Mouse (Mus musculus): ENCODE results near the gene Osbp2. TPM values are rescaled to one million over a fixed set of nuclear protein-coding genes. Genes with fewer than 3 reads are reported as not detected.

Gene Osbp2
- total RNA-seq, 2 experiments from 2014 or later, result not detected

DNA sequence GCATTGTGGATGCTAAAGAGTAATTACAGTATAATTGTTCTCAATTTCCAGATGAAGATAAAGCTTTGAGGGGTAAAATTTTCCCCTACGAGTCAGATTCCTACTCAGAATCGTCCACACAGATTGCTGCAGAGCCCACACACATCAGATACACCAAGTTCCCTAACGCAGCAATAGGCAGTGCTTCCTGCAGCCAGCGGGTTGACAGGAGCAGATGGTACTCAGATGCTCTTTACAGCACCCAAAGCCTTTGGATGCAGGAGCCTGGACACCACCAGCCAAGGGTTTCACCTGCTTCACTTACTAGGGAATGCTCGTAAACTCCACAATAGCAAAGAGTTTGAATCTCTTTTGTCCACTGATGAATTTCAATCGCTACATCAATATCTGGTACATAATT is 12.7 kb upstream of the Osbp2 start:
- ATAC-seq (replicated peaks; ENCODE audit: low FRiP score, low TSS enrichment, poor library complexity, severe bottlenecking), result no peak

DNA sequence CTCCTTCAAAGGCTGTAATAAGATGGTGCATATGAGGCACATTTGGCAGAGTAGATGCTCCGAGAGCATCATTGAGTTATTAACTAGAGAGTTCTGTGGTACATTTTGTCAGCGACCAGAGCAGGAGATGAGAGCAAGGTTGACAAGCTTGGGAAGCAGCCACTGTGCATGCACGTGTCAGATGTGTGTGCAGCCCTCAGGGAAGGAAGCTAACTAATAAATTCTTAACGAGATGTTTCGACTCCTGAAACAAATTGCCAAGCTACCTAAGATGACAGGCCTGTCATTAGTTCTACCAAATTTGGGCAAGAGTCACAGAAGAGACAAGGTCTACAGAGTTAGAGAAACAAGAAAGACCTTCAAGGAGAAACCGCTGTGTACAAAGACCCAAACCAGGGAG is 640 bp upstream of the Osbp2 start:
- peak; percentile 11; the same call in 1 of the 2 replicates for ATAC-seq (replicated peaks; ENCODE audit: low FRiP score, low TSS enrichment, poor library complexity, severe bottlenecking)

DNA sequence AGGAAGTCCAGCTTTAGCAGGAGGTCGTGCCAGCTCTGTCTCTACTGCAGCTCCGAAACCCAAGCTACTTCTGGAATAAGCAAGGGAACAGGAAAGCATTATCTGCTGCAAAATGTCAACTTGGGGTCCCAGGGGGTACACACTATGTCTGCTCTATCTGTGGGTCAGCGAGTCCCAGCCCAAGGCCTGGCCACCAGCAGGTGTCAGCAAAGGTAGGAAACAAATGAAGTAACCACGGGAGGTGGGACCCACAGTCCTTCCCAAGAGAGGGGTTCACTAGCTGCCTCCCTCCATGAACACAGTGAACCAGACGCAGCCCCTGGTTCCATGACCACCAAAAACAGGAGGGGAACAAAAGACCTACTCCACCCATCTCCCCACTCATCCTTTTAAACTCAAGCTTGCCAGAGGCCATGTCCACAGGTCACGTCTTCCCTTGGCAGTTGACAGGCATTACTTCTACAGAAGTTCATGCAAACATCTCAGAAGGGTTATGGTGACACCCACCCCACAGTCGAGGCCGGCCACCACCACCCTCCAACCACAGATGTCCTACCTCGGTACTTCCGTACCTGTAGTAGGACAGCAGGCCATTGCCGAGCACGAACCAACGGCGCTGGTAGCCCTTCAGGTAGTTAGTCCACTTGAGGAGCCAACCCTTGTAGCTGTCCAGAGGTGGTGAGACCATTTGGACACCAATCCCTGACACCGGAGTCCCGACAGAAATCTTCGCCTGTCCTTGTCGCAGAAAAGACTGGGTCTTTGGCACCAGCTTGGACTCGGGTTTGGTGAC is 846 bp downstream of the Osbp2 start:
- no peak for ATAC-seq (replicated peaks; ENCODE audit: low FRiP score, low TSS enrichment, poor library complexity, severe bottlenecking)

DNA sequence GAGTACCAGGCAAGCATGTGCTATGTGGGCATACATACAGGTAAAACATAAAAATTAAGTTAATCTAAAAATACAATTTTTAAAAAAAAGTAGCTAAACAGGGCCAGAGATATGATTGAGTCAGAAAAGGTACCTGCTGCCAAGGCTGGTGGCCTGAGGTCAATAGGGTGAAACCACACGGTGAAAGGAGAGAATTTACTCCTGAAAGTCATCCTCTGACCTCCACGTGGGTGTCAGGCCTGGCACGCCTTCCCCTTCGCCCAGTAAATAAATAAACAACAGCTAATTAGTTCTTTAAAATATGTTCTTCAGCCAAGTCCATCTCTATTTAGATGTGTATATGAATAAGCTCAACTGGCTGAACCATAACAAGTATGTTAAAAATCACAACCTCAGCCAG is 3.3 kb downstream of the Osbp2 start:
- no peak for ATAC-seq (replicated peaks; ENCODE audit: low FRiP score, low TSS enrichment, poor library complexity, severe bottlenecking)

DNA sequence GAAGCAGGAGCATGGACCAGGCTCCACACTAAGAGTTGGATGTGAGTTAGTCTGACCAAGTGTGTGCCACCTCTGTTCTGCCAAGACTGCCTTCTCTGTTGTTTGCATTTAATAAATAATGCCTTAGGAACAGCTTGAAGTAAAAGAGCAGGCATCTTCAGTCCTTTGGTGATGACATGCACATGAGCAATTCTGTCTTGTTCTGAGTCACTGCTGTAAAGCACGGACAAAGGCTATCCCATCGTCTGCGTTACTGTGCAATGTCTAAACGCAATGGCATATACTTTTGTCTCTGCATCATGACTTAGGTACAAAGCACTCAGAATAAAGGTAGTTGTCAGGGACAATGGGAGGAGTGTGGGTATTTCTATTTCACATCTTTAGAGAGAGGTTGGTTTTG is 3.9 kb downstream of the Osbp2 start:
- no peak for ATAC-seq (replicated peaks; ENCODE audit: low FRiP score, low TSS enrichment, poor library complexity, severe bottlenecking)

DNA sequence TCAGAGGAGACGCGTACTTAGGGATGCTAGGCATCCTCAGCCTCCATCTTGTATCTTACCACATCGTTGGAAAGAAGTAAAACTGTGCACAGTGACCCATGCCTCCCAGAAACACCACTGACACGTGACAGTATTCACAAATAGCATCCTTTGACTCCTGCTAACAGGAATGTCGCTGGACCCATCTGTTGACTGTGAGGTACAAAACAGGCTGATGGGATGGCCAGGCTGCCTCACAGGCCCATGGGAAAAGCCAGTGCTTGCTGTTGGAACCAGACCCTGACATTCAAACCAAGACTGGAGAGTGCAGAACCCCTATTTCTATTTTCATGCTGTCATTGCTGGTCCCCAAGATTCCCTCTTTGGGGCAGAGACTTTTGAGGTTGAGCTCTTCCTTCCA is 5.8 kb downstream of the Osbp2 start:
- no peak for ATAC-seq (replicated peaks; ENCODE audit: low FRiP score, low TSS enrichment, poor library complexity, severe bottlenecking)

DNA sequence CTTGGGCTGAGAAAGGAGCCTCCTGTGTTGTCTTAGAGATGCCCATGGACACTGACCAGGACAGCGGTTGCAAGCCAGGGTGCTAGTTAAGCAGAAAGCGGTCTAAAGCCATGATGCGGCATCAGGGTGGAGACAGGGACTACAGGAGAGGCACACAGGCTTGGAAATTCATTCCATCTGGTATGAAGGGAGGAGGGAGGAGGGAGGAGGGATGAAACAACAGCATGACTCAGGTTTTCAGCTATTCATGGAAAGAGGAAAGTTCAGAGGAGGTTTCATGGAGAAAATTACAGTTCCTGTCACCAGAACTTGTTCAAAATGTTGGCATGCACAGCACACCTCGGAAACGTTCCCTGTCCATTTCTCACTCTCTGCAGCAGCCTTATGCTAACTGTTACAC is 7.9 kb downstream of the Osbp2 start:
- no peak for ATAC-seq (replicated peaks; ENCODE audit: low FRiP score, low TSS enrichment, poor library complexity, severe bottlenecking)

DNA sequence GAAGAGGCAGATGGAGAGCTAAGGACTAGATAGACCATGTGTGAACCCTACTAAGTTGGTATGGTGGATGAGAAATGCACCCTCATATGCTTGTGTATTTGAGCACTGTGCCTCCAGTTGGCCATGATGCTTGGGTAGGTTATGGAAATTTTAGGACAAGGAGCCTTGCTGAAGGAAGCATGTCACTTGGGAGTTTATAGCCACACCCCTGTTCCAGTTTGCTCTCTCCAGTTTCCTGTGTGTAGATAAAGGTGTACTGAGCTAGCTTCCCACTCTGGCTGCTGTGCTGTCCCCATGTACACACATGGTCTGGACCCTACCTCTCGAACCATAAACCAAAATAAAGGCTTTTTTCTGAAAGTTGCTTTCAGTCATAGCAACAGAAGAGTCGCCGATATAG is 9.5 kb downstream of the Osbp2 start:
- no peak for ATAC-seq (replicated peaks; ENCODE audit: low FRiP score, low TSS enrichment, poor library complexity, severe bottlenecking)

DNA sequence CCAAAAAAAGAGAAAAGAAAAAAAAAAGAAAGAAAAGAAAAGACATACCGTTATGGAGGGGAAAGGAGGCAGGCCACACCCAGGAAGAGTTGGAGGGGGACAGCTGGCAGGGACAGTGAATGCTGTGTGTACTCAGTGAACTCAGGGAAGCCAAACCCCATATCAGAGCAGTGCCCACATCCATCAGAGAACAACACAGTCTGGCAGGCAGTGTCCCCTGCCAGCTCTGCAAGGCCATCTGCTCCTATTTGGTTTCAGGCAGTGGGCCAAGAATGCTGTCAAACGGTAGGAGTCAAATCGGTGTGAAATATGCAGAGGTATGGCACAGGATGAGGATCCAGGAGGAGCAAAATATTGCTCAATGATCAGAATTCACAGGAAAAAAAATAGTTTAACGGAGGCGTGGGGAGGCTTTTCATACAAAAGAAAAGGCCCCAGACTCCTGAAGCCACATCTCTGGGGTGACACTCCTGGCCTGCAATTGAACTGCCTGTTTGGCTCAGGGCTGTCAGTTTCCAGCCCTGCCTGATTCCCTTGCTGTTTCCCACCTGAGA is 10.1 kb downstream of the Osbp2 start:
- ATAC-seq (replicated peaks; ENCODE audit: low FRiP score, low TSS enrichment, poor library complexity, severe bottlenecking), result peak; percentile 93

DNA sequence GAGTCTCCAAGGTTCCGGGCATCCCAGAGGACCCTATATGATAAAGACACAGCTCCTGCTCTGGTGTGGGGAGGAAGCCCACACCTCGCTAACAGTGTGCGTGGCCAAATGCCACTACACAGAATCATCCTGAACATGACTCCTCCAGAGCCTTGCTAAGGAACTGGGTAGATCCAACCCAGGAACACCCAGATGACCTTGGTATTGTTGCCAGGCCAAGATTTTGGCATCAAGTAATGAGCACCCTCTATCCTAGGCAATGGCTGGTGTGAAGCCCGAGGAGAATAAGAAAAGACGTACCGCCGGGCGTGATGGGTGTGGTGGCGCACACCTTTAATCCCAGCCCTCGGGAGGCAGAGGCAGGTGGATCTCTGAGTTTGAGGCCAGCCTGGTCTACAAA is 10.7 kb downstream of the Osbp2 start:
- no peak for ATAC-seq (replicated peaks; ENCODE audit: low FRiP score, low TSS enrichment, poor library complexity, severe bottlenecking)

DNA sequence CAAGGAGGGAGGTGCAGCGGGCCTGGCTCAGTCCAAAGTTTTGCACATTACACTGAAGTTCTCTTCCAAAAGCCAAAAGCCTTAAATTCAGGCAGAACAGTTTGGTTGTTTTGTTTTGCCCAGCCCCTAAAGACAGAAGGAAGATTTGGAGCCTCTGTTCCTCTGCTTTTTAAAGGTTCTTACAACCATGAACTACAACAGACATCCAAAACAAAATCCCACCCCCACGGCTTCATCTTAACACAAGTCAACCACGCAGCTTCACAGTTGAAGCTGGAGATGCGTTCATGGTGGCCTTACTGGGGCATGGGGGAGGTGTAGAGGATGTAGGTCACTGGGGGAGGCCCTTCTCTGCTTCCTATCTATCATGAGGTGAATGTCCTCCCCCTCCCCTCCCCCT is 11.8 kb downstream of the Osbp2 start:
- ATAC-seq (replicated peaks; ENCODE audit: low FRiP score, low TSS enrichment, poor library complexity, severe bottlenecking), result no peak

DNA sequence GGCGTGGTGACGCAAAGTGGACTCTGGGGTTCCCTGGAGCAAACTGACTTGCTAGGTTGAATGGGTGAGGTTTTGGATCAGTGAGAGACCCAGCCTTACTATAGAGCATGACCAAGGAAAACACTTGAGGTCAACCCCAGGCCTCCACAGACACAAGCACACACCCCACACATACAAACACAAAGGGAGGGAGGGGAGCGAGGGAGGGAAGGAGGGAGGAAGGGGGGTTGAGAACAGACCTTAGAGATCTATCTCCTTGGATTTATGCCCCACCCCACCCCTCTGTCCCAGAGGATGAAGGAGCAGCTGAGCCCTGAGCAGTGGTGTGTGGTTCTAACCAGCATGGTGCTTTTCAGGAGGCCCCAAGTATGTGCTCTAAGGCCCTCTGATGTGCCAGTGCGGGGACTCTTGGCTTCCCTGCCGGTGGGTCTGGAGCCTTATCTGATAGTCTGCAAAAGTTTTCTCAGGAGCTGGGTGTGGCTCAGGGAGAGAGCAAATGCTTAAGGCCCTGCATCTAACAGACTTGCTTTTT is 12.9 kb downstream of the Osbp2 start:
- no peak for ATAC-seq (replicated peaks; ENCODE audit: low FRiP score, low TSS enrichment, poor library complexity, severe bottlenecking)

DNA sequence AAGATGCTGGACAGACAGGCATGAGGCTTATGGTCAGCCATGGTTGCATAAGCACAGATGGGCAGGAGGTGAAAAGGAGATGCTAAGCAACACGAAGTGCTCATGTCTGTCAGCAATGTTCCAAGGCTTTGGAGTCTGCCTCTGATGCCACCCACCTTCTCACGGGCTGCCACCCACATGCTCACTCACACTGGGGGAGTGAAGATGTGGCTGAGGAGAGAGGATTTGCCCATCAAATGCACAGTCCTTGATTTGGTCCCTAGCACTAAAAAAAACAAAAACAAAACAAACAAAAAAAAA is 13.4 kb downstream of the Osbp2 start:
- no peak for ATAC-seq (replicated peaks; ENCODE audit: low FRiP score, low TSS enrichment, poor library complexity, severe bottlenecking)

DNA sequence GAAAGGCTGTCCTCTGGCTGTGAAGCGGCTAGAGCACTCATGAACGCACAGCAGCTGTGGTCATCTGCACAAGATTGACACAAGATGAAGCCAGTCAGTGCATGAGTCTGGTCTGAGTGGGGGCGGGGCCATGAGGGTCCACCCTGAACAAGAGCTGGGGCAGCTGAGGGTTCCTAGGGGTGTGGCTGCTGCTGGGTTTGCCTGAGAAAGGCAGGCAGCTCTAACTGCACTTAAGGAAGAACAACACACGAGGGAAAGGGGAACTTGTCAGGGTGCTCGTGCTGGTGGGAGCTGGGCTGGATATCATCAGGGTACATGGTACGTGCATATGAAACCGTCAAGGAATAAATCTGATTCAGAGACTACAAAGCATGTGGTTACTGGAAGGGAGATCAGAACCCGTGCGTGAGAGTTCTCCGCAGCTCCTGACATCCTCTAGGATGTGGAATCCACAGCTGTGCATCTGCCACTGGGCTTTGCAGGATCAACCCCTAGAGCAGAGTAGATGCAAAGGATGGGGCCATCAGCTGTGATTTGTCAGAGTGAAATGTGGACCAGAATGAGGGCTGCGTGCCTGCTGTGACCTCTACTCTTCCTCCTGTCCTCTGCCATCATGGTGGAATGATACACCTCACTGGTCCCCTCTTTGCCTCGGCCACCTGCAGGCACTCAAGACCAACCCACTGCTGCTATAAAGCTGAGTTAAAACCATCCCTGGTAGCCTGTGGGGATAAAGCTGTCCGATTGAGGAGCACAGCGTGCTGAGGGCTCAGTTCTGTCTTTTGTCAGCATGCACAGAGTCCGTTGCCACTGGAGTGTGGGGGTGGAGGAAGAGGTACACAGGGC is 14.0 kb downstream of the Osbp2 start:
- no peak for ATAC-seq (replicated peaks; ENCODE audit: low FRiP score, low TSS enrichment, poor library complexity, severe bottlenecking)

DNA sequence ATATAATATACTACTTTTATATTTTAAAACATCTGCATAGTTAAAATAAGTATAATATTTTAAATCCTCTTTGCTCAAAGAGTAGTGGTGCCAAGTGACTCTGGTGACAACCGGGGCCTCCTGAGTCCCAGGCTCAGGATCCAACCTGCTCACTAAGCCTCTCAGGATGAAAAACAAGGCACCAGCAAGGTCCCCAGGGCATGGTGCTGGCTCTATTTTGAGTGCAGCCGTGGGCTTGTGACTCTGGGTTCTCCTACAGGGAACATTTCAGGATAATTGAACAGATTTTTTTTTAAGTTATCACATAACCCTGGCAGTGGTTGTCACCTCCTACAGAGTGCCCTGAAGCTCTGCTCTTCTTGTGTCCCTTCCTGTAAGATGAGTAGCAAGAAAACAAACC is 17.4 kb downstream of the Osbp2 start:
- no peak for ATAC-seq (replicated peaks; ENCODE audit: low FRiP score, low TSS enrichment, poor library complexity, severe bottlenecking)

DNA sequence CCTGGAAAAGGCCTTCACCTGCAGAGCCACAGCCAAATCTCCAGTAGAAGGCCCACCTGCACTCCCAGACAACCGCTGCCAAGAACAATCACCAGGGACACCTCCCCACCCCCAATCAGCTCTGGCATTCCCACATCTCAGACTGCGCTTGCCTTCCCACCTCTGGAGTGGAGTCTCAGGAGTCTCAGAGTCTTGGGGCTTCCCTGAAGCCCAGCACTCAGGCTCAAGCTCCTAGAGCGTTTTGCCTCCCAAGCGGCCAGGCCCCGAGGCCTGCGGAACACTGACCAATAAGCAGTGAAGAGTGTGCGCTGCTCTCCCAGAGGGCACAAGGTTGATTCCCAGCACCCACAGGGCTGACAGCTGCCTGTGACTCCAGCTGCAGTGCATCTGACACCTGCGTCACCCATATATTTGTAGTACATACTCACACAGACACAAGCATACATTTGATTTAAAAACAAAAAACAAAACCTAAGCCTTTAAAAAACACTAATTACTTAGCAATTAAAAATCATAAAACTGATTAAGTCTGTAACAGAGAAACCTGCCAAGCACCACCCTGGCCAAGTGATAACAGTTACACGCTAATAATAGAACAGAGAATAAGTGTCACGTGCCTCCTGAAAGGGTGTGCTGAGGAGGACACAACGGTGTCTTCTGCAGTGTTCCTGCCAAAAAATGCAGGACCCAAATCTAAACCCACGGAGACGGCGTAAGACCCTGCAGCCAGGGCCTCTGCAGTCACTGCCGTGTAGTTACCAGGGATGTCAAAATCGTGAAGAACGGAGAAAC is 19.6 kb downstream of the Osbp2 start:
- peak; percentile 66; the same call in 1 of the 2 replicates for ATAC-seq (replicated peaks; ENCODE audit: low FRiP score, low TSS enrichment, poor library complexity, severe bottlenecking)

DNA sequence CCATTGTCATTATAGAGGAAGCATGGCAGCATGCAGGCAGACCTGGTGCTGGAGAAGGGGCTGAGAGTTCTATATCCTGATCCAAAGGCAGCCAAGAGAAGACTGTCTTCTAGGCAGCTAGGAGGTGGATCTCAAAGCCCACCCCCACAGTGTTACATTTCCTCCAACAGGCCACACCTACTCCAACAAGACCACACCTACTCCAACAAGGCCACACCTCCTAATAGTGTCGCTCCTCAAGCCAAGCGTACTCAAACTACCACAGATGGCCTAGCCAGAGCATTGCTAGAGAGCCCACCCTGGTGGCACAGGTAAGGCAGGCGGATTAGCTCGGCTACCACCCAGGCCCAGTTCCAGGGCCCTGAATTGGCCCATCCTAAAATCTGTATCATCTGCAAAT is 28.4 kb downstream of the Osbp2 start:
- no peak for ATAC-seq (replicated peaks; ENCODE audit: low FRiP score, low TSS enrichment, poor library complexity, severe bottlenecking)

DNA sequence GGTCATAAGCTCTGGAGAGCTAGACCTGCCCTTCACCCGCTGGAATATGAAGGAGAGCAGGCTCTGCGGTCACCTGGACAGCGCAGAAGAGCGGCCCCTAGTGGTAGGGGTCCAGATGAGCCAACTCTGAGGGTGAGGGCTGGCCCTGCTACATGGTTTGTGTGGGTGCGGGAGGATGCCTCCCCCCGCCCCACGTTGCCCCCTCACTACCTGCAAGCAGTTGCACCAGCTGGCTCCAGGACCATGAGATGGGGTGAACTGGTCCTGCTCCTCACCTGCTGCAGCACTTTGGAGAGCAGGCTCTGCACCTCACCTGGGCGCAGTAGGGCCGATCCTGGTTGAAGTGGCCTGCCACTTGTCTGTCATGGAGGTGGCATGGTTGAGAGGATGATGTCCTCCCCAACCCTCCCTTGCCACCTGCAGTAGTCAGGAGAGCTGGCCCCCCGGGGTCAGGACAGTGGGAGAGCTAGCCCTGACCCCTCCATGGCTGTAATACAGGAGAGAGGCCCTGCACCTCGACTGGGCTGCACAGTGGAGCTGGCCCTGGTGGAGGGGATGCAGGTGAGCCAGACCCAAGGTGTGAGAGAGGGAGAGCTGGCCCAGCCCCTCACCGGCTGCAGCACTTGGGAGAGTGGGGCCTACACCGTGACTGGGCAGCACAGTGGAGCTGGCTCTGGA is 29.1 kb downstream of the Osbp2 start:
- ATAC-seq (replicated peaks; ENCODE audit: low FRiP score, low TSS enrichment, poor library complexity, severe bottlenecking), result peak; percentile 89

Data from megakaryocyte-erythroid progenitor cell, adult 5-6 weeks (primary cell).